Mouse (Mus musculus) C3H10T1/2 (cell line): ENCODE measurements around the gene Olfr523. TPM values are rescaled to one million over a fixed set of nuclear protein-coding genes. Genes with fewer than 3 reads are reported as not detected.

ENCODE experiments used
- polyA plus RNA-seq, 2 experiments: library from polyadenylated mRNA; unstranded; fragments of >200 nt; fragmentation: generic; extraction: Trizol; gene quantifications; one replicate each; pipeline ENCODE4 v1.2.1; 2012; ENCODE audit warnings: missing spikeins in 2 of 2

The Olfr523 gene
- polyA plus RNA-seq = not detected

DNA sequence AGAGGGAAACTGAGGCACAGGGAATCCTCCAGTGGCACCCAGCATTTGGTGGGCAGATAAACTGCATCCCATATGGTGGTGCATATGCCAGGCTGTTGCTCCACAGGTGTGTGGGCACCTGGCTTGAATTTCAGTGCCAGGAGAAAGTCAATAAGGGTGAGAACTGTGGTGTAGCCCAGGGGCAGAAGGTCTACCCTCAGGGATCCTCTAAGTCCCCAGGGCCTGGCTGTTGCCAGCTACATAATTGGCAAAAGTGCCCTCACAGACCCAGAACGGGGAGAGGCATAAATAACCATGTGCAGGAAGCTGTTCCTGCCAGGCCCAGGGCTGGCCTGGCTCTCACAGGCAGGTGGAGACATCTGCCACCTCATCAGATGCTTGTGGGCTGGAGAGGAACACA lies at the start of gene Olfr523:
Gene Olfr523 (plus strand): TSS at position 282 of the 400 bp plus-strand sequence.

DNA sequence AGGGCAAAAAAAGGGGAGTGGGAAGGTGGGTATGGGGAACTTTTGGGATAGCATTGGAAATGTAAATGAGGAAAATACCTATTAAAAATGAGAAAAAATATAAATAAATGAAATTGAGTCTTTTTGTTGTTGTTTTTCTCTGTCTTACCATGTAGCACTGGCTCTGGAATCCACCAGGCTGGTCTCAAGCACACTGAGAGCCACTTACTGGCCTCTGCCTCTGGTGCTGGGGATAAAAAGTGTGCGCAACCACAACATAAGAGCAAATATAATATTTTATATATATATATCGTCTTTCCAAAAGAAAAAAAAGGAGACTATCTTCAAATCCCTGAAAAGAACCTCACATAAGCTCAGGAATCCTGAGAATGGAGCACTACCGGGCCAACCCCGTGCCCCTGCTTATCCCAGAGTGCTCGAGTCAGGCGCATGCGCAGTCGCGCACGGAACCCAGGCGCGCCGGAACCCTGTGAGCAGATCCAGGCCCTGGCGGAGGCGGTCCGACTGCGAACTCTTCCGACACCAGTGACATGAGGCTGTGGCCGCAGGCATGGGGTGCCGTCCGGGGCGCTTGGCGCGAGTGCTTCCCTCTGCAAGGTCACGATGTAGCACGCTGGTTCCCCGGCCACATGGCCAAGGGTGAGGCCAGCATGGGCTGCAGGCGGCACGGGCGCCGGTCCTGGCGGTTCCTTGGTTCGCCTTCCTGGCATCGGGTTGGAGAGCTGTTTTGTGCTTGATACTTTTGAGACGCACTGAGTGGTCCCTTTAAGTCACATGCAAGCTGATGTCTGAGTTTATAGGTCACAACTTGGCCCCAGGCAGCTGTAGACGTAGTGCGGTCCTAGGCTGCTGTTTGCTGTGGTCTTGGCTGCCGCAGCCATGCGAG lies 35.6 kb upstream of the Olfr523 start, which contains the start of gene Mtg1:
Gene Mtg1 (plus strand): TSS at position 430 of the 886 bp plus-strand sequence.

DNA sequence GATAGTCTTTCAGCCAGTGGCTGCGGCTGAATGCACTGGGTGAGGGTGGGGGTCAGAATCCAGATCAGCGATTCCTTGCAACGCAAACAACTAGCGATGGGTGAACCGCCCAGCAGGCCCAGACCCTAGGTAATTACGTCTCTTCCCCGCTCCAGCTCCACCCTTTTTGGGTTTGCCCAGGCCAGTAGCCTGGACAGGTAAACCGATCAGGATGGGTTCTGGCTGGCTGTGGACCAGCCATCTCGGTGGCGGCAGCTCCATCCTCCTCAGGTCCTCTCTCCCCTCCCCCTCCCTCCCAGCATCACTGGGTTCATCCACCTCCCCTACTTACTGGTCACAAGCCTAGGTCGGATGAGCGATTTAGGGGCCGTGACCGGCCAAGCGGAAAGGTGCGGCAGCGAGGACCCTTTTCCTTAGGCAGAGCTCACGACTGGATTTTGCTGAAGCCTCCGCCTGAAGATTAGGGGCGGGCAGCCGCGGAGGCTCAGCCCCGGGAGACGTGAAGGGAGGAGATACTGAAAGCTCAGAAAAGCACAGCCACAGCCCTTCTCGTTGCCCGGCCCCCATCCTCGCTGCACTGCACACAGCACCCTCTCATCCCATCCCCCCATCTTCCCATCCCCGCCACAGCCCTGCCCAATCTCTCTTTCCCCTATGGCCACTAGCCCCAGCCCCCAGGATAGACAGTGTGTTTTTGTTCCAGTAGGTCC lies 18.6 kb upstream of the Olfr523 start, which contains the start of gene Sprn:
Gene Sprn (minus strand): TSS at position 660 of the 710 bp plus-strand sequence.

DNA sequence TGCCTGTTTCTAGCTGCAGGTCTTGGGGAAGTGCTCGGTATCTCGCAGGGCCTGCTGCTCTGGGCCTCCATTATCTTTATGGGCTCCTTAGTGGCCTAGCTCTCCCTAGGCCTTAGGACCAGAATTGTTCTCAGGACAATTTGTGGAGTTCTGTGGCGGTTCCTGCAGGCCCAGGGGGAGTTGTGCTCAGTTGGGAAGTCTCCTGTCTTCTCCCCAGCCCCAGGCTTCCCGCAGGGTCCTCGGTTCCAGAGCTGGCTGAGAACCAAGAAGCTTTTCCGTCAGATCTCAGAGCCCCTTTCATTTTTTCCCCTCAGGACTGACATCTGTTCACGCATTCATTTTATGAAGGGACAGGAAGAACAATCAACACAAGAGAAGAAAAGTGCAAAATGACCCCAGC lies 8.4 kb upstream of the Olfr523 start, which contains the start of gene Olfr522:
Gene Olfr522 (minus strand): TSS at position 101 of the 400 bp plus-strand sequence.

DNA sequence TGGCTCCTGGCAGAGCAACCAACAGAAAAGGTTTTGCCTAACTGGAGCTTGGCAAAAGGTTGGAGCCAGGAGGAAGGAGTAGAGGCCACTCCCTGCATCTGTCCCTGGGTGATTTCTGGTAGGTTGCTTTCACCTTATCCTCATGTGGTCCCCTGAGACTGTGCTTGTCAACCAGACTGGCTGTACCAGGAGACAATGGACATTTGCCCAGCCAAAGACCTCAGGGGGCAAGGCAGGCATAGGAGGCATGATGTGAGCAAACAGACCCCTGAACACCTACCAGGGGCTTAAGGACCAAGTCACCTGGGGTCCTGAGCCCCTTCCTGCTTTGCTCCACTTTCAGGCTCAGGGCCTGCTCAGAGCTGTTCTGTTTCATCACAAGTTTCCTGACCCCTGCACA lies 32.8 kb downstream of the Olfr523 start, which contains the start of gene Olfr524:
Gene Olfr524 (minus strand): TSS at position 101 of the 400 bp plus-strand sequence.

DNA sequence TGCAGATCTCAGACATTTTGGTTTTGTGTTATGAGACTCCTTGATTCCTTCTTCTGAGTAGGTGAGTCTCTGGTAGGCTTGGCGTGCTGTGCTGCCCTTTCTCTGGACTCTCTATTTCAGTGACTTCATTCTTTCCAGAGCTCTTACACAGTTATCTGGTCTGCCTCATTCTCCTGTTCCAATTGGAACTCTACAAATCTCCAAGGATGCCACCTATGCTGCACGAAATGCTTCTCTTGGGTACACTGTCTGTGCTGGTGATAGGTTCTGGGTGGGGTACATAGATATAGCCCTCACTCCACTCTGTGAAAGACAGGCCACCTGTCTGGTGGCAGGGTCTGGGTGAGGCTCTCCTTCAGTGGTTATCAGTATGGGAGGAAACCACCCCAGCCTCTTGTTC lies 45.0 kb downstream of the Olfr523 start, which contains the start of gene Cd163l1:
Gene Cd163l1 (plus strand): TSS at position 301 of the 400 bp plus-strand sequence.

Other genes starting within 250 kb of the Olfr523 start
- not detected for gene Utf1, start 229.4 kb upstream of the Olfr523 start, polyA plus RNA-seq
- under 1 TPM; 0.02 to 0.17 TPM for gene 6430531B16Rik, start 194.5 kb upstream of the Olfr523 start, polyA plus RNA-seq
- gene Adam8, start 180.7 kb upstream of the Olfr523 start, polyA plus RNA-seq = 1 to 10 TPM in 1 of 2 experiments, under 1 TPM in 1; 0.67 to 1.6 TPM
- 10 to 100 TPM; 29.3 to 41.1 TPM for gene Zfp511, start 136.8 kb upstream of the Olfr523 start, polyA plus RNA-seq
- gene Tubgcp2, start 136.5 kb upstream of the Olfr523 start, polyA plus RNA-seq = 10 to 100 TPM; 21.3 to 28.3 TPM
- gene Msx3, start 124.1 kb upstream of the Olfr523 start, polyA plus RNA-seq = not detected
- not detected for gene Caly, start 90.7 kb upstream of the Olfr523 start, polyA plus RNA-seq
- not detected for gene Prap1, start 79.8 kb upstream of the Olfr523 start, polyA plus RNA-seq
- gene Fuom, start 70.8 kb upstream of the Olfr523 start, polyA plus RNA-seq = 1 to 10 TPM in 1 of 2 experiments, under 1 TPM in 1; 0.11 to 1.5 TPM
- 10 to 100 TPM; 12.0 to 15.9 TPM for gene Paox, start 57.4 kb upstream of the Olfr523 start, polyA plus RNA-seq
- 10 to 100 TPM; 29.4 to 89.8 TPM for gene Echs1, start 56.7 kb upstream of the Olfr523 start, polyA plus RNA-seq
- 10 to 100 TPM in 1 of 2 experiments, 1 to 10 TPM in 1; 9.2 to 11.8 TPM for gene Mtg1, start 35.7 kb upstream of the Olfr523 start, polyA plus RNA-seq
- gene Sprn, start 18.3 kb upstream of the Olfr523 start, polyA plus RNA-seq = not detected
- gene Olfr522, start 8.5 kb upstream of the Olfr523 start, polyA plus RNA-seq = not detected
- not detected for gene Olfr524, start 32.7 kb downstream of the Olfr523 start, polyA plus RNA-seq
- not detected for gene Cd163l1, start 45.0 kb downstream of the Olfr523 start, polyA plus RNA-seq
- gene 5830411N06Rik, start 74.1 kb downstream of the Olfr523 start, polyA plus RNA-seq = not detected
- gene Olfr525, start 147.6 kb downstream of the Olfr523 start, polyA plus RNA-seq = not detected
- gene Olfr527, start 160.8 kb downstream of the Olfr523 start, polyA plus RNA-seq = not detected
- not detected for gene Olfr60, start 188.5 kb downstream of the Olfr523 start, polyA plus RNA-seq
- gene Olfr530, start 203.1 kb downstream of the Olfr523 start, polyA plus RNA-seq = not detected
- not detected for gene Olfr531, start 229.7 kb downstream of the Olfr523 start, polyA plus RNA-seq
- not detected for gene Olfr532, start 248.4 kb downstream of the Olfr523 start, polyA plus RNA-seq